Mouse (Mus musculus) embryo, embryonic 9.5 days (tissue): ENCODE data around the gene 1110012L19Rik.
"Not testable (repeated sequence)": the region's sequence is repeated elsewhere in the genome, so short reads cannot be mapped to it uniquely, and the experiment has no call there.

Experiments used
- DNase-seq: peaks from one replicate; pipeline ENCODE4 v3.0.0-alpha.2; 2017; ENCODE audit errors: extremely low spot score

The 1110012L19Rik gene

DNA sequence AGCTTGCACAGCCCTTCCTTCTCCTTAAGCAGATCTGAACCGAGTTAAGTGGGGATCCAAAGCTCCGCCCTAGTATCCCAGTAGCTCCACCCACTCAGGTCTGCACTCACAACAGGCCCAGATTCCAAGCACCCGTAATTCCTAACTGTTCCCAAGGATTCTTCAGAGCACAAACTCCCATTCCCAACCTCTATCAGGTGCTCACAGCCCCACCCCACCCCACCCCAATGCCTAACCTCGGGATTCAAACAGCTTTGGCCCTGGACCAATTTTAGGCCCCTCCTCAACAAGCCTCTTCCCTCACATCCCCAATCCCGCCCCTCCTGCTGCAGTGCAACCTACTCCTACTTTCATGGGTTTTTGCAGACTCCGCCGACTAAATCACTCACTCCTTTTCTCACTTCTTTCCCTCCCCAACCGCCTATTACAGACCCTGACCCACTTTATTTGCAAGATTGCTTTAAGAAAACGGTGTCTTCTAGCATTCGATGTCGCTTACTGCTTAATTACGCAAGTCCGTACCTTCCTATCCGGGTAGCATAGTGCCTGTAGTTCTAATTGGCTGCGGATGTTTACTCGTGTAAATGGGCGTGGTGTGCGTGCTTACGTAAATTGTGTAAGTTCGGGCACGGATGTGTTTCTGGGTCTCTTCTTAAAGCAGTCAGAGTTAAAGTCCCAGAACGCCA, at the start of gene 1110012L19Rik:
1110012L19Rik (plus strand) TSS at position 602 of the 686 bp plus-strand sequence.
- DNase-seq, result peak; percentile 76

DNA sequence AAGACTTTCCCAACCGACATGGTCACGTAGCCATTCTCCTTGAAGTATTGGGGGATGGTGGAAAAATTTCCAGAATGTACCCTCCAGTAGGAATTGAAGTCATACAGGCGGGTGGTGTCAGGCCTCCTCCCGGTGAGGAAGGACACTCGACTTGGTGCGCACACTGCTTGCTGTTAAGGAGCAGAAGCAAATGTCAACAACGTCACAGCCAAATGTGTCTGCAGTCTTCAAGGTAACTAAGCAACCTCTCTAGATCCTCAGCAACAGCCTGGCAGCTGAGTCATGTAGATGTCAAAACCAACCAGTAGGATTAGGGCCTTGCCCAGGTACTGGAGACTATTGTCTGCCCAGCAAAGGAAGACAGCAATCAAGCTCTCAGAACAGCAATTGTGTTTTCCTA, 22.7 kb upstream of the 1110012L19Rik start:
- DNase-seq, result no peak

DNA sequence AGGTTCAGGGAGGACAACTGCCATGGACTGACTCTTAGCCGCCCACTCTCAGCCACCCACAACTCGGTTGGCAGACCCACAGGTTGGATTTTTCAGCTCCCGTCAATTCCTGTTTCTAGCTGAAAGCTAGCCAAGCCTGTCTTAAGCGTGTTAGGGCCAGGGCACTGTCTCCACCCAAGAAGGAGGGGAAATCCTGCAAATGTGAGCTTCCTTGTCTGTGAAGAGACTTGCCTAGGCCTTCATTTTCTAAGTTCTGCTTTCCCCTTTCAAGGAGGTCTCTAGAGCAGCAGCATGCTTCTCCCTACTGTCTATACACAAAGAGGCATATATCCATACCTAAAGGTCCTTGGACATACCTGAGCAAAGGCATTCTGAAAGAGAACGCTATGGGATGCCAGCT, 22.2 kb upstream of the 1110012L19Rik start:
- DNase-seq, result no peak

DNA sequence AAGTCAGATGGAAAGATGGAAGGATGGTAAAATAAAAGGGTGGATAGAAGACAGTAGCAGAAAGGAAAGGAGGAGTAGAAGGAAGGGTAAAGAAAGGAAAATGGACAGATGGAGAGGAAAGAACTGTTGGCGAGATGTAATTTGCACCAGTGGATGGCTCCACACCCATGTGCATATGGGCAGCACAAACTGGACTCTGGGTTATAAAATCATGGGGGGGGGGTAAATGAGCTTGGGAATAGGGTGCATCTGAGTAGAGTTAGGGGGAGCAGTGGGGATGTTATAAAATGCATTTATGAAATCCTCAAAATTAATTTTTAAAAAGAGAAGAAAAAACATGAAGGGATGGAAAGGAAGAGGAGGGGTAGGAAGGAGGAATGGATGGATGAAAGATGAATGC, 21.5 kb upstream of the 1110012L19Rik start:
- DNase-seq, result no peak

DNA sequence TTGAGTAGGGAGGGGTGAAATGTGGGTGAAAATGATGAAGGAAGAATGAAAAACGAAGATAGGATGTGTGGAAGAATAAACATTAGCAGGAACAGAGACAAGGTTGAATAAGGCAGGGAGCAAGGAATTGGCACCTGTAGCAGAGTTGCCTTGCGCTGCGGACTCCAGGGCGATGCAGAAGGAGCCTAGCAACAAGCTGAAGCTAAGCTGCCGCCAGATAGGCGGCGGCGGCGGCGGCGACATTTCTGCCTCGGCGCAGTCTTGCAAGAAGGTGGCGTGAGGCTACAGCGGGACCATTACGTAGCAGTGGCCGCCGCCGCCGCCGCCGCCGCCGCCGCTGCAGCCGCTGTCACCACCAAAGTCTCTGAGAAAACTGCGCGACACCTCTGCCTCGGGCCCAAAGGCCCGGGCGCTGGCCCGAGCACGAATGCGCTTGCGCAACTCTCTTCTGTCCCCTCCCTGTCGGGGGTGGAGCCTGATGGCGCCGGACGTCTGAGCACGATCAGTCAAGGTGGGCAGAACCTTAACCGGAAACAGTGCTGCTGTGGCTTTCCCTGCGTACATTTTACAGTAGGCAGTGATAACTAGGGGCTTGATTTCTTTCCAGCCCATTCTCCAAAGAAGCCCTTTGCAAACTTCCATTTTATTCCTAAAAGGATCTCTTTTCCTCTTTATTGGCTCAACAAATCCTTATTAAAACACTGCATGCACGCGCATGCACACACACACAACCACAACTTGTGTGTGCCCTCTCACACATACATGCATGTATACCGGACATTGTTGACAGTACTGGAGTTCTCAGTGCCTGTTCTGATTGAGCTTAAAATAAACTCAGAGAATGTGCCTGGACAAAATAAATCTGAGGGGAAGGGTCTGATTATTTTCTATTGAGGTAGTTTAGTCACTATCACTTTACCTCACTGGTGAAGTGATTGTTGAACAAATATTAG, 20.7 kb upstream of the 1110012L19Rik start, which contains the start of gene Ids:
Ids (minus strand) TSS at position 424 of the 953 bp plus-strand sequence.
- peak; percentile 74 for DNase-seq

DNA sequence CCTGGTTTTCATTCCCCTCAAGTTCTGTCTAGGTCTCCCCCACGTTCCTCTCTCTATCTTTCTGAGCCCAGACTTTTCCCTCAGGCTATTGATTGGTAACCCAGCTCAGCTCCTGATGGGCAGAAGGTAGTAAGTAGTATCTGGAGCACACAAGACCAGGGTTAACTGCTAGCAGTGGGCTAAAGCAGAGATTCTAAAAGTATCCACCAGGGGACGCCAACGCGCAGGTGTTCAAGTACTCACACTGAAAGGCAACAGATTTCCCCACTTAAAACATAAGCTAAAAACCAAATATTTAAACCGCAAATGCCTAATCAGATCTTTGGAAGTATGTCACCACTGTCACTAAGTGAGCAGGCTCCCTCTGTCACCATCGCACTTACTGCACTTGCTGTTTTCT, 15.9 kb upstream of the 1110012L19Rik start:
- not testable (repeated sequence) for DNase-seq

DNA sequence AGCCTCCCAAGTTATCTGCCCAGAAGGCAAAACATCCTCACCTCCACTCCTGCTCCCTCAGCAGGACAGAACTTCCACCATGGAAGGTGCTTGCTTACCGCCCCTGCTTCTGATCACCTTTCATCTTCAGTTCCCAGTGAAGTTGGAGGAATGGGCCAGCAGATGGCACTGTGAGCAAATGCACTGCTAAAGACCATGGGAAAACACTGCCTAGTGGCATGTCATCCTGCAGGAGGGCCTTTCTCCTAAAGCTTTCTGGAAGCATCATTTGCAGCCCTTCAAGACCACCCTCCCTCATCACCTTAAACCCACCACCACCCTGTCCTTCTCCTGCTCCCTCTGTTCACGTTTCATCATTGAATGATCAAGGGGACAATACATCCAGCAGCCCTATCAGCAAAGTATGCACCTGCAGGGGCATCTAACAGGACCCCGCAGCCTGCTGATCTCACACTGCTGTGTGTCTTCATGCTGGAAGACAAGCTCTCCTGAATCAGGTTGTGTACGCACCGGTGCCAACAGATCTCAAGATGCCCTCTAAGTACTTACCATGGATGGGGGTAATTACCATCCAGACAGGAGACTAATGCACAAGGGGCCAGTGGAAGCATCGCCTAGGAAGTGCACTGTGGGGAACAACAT, 11.1 kb upstream of the 1110012L19Rik start:
- not testable (repeated sequence) for DNase-seq

DNA sequence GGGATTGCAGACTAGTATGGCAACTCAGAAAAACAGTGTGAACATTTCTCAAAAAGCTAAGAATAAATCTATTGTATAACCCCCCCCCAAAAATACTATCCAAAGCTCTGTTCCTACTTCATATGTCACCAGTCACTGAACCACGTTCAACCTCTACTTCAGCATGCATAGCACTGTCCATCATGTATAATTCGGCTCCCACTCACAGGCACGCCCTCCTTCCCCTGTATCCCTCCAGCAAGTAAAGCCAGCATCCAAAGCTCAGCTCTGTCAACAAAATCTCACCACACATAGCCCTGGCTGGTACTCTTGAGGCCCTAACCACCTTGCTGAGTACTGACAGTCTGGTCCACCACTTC, 781 bp upstream of the 1110012L19Rik start:
- DNase-seq, result no peak

DNA sequence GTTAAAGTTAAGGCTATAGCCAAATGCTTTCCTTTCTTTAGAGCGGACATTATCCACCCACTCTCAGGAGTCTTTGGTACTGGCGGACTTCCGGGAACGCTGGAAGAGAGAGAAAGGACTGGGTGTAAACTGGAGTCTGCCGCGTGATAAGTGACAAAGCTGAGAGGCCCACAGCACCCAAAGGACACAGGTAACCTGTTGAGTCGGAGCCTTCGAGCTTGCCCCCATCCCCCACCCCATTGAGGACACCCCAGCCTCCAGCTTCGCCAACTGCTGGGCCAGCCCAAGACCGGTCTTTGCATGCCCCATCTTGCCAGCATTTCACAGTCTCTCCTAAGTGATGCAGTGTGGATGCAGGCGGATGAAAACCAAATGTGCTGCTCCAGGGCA, 280 bp downstream of the 1110012L19Rik start:
- DNase-seq, result no peak

DNA sequence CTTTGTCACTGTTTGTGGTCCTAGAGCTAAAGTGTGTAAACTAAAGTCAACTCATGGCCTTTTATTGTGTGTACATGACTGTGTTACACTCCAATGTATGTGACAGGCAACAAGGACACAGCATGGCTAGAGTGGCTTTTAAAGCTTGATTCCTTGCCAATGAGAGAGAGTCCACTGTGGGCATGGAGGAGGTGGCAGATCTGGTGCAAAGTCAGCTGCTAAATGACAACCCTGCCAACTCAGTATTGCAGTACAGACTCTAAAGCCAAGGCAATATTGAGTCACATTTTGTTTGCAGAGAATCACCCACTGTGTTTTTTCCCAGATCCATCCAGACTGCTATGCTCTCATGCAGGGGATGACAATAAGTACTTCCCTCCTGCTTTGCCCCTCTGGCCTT, 7.0 kb downstream of the 1110012L19Rik start:
- DNase-seq, result not testable (repeated sequence)

DNA sequence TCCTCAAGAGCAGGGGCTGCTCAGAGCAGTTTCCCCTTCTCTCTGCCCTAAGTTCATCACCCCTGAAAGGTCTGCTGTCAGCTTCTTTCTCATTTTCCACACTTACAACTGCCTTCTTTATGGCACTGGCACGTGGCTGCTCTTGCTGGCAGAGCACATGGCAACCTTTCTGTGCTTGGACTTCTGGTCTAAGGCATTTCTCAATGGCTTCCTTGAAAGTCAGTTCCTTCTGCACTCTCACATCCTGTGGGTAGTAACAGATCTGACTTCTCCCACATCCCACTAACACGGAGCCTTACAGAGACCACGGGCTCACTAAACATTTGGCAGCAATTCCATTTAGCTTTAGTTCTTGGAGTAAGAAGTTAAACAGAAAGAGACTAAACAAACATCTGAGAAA, 39.8 kb downstream of the 1110012L19Rik start:
- not testable (repeated sequence) for DNase-seq
